Mouse (Mus musculus): ENCODE measurements around the gene Rdh8. TPM values are rescaled to one million over a fixed set of nuclear protein-coding genes. Genes with fewer than 3 reads are reported as not detected.

Gene Rdh8
- polyA plus RNA-seq, 1 experiment: not detected

DNA sequence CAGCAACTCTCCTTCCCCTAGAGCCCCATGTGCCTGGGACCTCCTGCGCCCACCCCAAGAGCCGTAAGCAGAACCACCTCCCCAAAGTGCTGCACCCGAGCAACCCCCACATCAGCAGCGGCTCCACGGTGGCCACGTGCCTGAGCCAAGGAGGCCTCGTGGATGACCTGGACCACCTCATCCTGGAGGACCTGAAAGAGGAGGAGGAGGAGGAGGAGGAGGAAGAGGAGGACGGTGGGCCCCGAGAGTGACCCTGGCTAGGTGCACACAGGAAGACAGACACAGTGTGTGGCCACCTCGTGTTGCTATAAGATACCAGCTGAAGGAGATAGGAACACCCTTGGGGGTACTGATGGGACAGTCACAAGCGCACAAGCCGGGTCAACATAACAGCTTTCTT, 55.2 kb downstream of the Rdh8 start:
- H3K36me3 ChIP-seq (ENCODE audit: control insufficient read depth, insufficient read depth, low read length): no peaks in the 10 kb centered on the region
- no peak for TF ChIP-seq CTCF (conservative IDR thresholded peaks at IDR 0.05; ENCODE audit: insufficient read depth, insufficient read length, low read depth, low read length)
- TF ChIP-seq POLR2A (IDR thresholded peaks at IDR 0.05; ENCODE audit: low read depth, low read length): no peak

DNA sequence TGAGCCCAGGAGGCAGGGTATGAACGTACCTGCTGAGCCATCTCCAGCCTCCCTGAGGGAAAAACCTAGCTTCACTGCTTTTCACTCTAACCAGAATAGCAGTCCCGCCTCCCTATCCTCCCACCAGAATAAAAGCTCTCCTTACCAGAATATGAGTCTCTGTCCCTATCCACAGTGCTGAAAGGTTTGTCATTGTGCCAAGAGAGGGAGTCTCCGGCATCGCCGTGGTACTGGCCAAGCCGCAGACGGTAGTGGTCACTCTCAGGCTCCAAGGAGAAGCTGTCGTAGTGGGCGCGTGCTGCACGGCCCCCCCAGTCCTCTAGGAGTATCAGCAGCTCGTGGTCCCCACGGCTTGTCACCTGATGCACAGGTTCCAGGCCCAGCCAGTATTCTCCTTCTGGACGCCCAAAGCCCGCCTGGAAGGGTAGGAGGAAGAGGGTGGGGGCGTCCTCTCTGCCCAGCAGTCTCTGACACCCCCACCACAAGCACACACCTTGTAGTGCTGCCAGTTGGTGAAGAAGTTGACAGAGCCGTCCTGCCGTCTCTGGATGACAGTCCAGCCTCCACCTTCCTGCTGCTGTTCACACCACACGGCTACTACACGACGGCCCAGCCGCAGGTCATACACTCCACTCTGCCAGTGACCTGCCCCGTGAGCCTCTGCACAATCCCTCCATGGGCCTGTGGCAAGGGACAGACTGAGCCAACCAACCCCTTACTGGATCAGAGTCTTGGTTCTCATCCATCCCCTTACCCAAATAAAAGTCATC, 56.9 kb downstream of the Rdh8 start:
- no peaks in the 10 kb centered on the region for H3K4me1 ChIP-seq (ENCODE audit: control insufficient read depth, insufficient read depth, low read length)
- TF ChIP-seq CTCF (conservative IDR thresholded peaks at IDR 0.05; ENCODE audit: insufficient read depth, insufficient read length, low read depth, low read length): no peak
- H3K27me3 ChIP-seq (replicated peaks; ENCODE audit: control insufficient read depth, insufficient read depth, low read length): no peaks in the 10 kb centered on the region
- H3K4me3 ChIP-seq (ENCODE audit: insufficient read depth, low read depth, low read length): no peak overlapping the region
- no peak overlapping the region for H3K27ac ChIP-seq (ENCODE audit: insufficient read depth, low read depth, low read length)
- WGBS: 64% methylated on average over 23 of the region's 23 CpGs
- H3K36me3 ChIP-seq (ENCODE audit: control insufficient read depth, insufficient read depth, low read length): no peaks in the 10 kb centered on the region
- DNase-seq: no peak

More for the DNA sequence above, 55.2 kb downstream of the Rdh8 start:
- Histone ChIP-seq H3K27me3 (replicated peaks; ENCODE audit: control insufficient read depth, insufficient read depth, low read length) (no peaks in the 10 kb centered on the region), H3K27ac (ENCODE audit: insufficient read depth, low read depth, low read length) (no peak overlapping the region), H3K4me3 (ENCODE audit: insufficient read depth, low read depth, low read length) (no peak overlapping the region), H3K4me1 (ENCODE audit: control insufficient read depth, insufficient read depth, low read length) (no peaks in the 10 kb centered on the region)
- WGBS: 85% methylated on average over 12 of the region's 12 CpGs
- DNase-seq: no peak

Other genes starting within 250 kb of the Rdh8 start
- 1.4 and 1.9 TPM in 2 replicates for gene Zfp846, start 237.2 kb upstream of the Rdh8 start, polyA plus RNA-seq (2012; rRNA removed)
- gene Ubl5, start 175.6 kb upstream of the Rdh8 start, polyA plus RNA-seq (2012; rRNA removed): 450 and 657 TPM in 2 replicates
- gene Fbxl12, start 173.7 kb upstream of the Rdh8 start, polyA plus RNA-seq (2012; rRNA removed): 22.0 and 24.7 TPM in 2 replicates
- gene Pin1, start 166.4 kb upstream of the Rdh8 start, polyA plus RNA-seq (2012; rRNA removed): 18.3 and 18.9 TPM in 2 replicates
- 2.0 and 2.3 TPM in 2 replicates for gene Olfm2, start 72.2 kb upstream of the Rdh8 start, polyA plus RNA-seq (2012; rRNA removed)
- gene Col5a3, start 3.4 kb upstream of the Rdh8 start, polyA plus RNA-seq (2012; rRNA removed): 2.1 and 3.0 TPM in 2 replicates
- gene A230050P20Rik, start 50.1 kb downstream of the Rdh8 start, polyA plus RNA-seq (2012; rRNA removed): 31.7 and 40.3 TPM in 2 replicates
- 3.6 and 4.0 TPM in 2 replicates for gene Angptl6, start 61.2 kb downstream of the Rdh8 start, polyA plus RNA-seq (2012; rRNA removed)
- 28.3 and 31.2 TPM in 2 replicates for gene Ppan, start 69.7 kb downstream of the Rdh8 start, polyA plus RNA-seq (2012; rRNA removed)
- 93.1 and 116 TPM in 2 replicates for gene Eif3g, start 80.1 kb downstream of the Rdh8 start, polyA plus RNA-seq (2012; rRNA removed)
- gene Dnmt1, start 141.4 kb downstream of the Rdh8 start, polyA plus RNA-seq (2012; rRNA removed): 12.1 and 12.5 TPM in 2 replicates
- gene S1pr2, start 158.3 kb downstream of the Rdh8 start, polyA plus RNA-seq (2012; rRNA removed): 3.5 and 4.0 TPM in 2 replicates
- 175 and 213 TPM in 2 replicates for gene Mrpl4, start 184.2 kb downstream of the Rdh8 start, polyA plus RNA-seq (2012; rRNA removed)
- 23.4 and 25.9 TPM in 2 replicates for gene Icam1, start 197.5 kb downstream of the Rdh8 start, polyA plus RNA-seq (2012; rRNA removed)
- 1.2 and 1.4 TPM in 2 replicates for gene Icam4, start 210.9 kb downstream of the Rdh8 start, polyA plus RNA-seq (2012; rRNA removed)
- gene Icam5, start 213.6 kb downstream of the Rdh8 start, polyA plus RNA-seq (2012; rRNA removed): 0.34 and 0.49 TPM in 2 replicates
- gene Zglp1, start 248.6 kb downstream of the Rdh8 start, polyA plus RNA-seq (2012; rRNA removed): 0.38 TPM in 1 of 2 replicates, not detected in the other